Mouse (Mus musculus) liver, adult 2 months (tissue): ENCODE results near the gene Ldlrad3. TPM values are rescaled to one million over a fixed set of nuclear protein-coding genes. Genes with fewer than 3 reads are reported as not detected.
A peak's percentile ranks its signal among the peaks of the same experiment; 100 is the strongest.

Experiments used
- DNase-seq: peaks from one replicate; pipeline ENCODE4 v3.0.0-alpha.2; 2011; ENCODE audit warnings: low read depth, low spot score; ENCODE audit errors: extremely low read depth
- H3K27ac ChIP-seq: fragments of 200-500 bp; replicated peaks from 2 replicates; pipeline ENCODE4 v1.5.1; 2012; ENCODE audit warnings: low read depth, mild to moderate bottlenecking, control low read depth, inconsistent platforms, low read length; ENCODE audit not compliant: insufficient read depth
- H3K27me3 ChIP-seq: fragments of 200-500 bp; 2 replicates; pipeline ENCODE4 v1.6.1; 2012; ENCODE audit warnings: mild to moderate bottlenecking, moderate library complexity, low read length, inconsistent platforms; ENCODE audit not compliant: control insufficient read depth, insufficient read depth
- H3K36me3 ChIP-seq: fragments of 200-500 bp; 2 replicates; pipeline ENCODE4 v1.6.1; 2012; ENCODE audit warnings: low read length, inconsistent platforms; ENCODE audit not compliant: control insufficient read depth, insufficient read depth
- H3K4me1 ChIP-seq: fragments of 200-500 bp; 2 replicates; pipeline ENCODE4 v1.6.1; 2011; ENCODE audit warnings: low read length; ENCODE audit not compliant: control insufficient read depth, insufficient read depth
- H3K4me3 ChIP-seq: fragments of 200-500 bp; 2 replicates; pipeline ENCODE4 v1.5.1; 2011; ENCODE audit warnings: low read depth, mild to moderate bottlenecking, control low read depth, low read length, moderate library complexity; ENCODE audit not compliant: insufficient read depth
- H3K79me2 ChIP-seq: fragments of 200-500 bp; 2 replicates; pipeline ENCODE4 v1.6.1; 2012; ENCODE audit warnings: inconsistent platforms, mild to moderate bottlenecking, low read length, moderate library complexity; ENCODE audit not compliant: control insufficient read depth, insufficient read depth
- H3K9ac ChIP-seq: fragments of 200-500 bp; 2 replicates; pipeline ENCODE4 v1.6.1; 2012; ENCODE audit warnings: low read depth, mild to moderate bottlenecking, control low read depth, inconsistent platforms, low read length
- CTCF ChIP-seq: fragments of 200-500 bp; IDR thresholded peaks from 2 replicates; pipeline ENCODE4 v1.5.1; 2011; ENCODE audit warnings: low read depth, low read length, control low read depth
- POLR2A ChIP-seq: fragments of 200-500 bp; IDR thresholded peaks from 2 replicates; pipeline ENCODE4 v1.6.1; 2011; ENCODE audit warnings: low read length, control low read depth; ENCODE audit not compliant: insufficient read depth; ENCODE audit errors: extremely low read depth
- WGBS: fragments of 180-500 bp; shearing (Covaris S2); methylation state at CpG from one replicate; pipeline ENCODE4 v1.1.7; 2018; 5-methylcytosine and 5-hydroxymethylcytosine counted together
- polyA plus RNA-seq: library from polyadenylated mRNA; depleted of rRNA; stranded (reverse); fragments of >200 nt; gene quantifications from 2 replicates; pipeline ENCODE4 v1.2.3, GENCODE M21; 2012
- total RNA-seq: library from RNA; depleted of rRNA; stranded (reverse); fragments of >200 nt; gene quantifications from 2 replicates; pipeline ENCODE4 v1.2.3, GENCODE M21; 2014

The Ldlrad3 gene
- total and polyA plus RNA-seq, 2 experiments = 2.8 to 4.5 TPM

DNA sequence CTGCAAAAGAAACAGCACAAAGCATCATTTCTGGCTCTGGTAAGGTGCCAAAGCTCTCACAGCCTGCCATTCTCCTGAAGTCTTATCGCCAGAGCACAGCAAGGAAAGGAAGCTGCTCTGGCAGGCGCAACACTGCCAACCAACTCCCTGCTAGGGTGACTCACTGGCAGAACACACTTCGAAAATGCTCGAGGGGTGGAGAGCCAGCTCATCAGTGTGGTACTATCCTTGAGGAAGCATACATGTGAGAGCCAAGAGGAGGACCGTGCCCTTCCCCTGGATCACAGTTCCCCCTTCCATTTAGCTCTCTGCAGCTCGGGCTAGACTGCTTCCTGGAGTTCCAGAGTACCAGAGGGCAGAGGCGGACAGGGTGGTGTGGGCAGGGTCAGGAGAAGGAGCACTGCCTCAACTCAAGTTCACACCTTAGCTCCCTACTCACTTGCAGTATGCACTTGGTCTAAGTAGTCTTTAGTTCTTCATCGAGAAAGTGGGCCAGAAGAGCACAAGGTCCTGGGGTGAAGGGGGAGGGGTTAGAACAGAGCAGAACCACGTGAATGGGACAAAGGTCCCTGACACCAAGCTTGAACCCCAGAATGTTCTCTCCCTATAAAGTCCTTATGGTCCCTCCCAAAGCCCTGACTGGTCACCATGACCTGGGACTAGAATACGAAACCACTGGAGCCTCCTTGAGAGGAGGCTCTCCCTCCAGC is 133.1 kb downstream of the Ldlrad3 start:
- H3K27ac ChIP-seq = no peak overlapping the region
- H3K4me3 ChIP-seq = no peak overlapping the region
- H3K27me3 ChIP-seq = no peaks in the 10 kb centered on the region
- peak; percentile 43 for DNase-seq
- no peak overlapping the region for H3K9ac ChIP-seq
- no peaks in the 10 kb centered on the region for H3K36me3 ChIP-seq
- TF ChIP-seq CTCF (no peak), POLR2A (no peak)
- no peaks in the 10 kb centered on the region for H3K79me2 ChIP-seq
- 69% methylated on average over 10 of the region's 10 CpGs for WGBS
- peaks cover 4% of the 10 kb centered on the region for H3K4me1 ChIP-seq

DNA sequence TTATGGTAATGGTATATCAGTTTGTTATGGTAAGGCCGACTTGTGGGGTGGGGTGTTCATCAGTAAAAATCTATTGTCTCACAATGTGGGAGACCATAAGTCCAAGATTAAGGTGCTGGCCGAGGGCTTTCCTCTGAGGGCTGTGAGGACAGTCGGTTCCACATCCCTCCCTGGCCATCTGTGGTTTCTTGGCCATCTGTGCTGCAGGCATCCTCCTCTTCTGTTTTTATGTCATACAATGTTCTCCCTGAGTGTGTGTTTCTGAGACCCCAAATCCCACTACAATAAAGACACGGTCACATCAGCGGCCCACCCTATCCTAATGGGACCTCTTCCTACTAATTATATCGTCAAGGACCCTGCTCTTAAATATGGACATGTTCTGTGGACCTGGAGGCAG is 133.8 kb downstream of the Ldlrad3 start:
- TF ChIP-seq CTCF (no peak), POLR2A (no peak)
- WGBS = 93% methylated on average over 6 of the region's 6 CpGs
- Histone ChIP-seq H3K79me2 (no peaks in the 10 kb centered on the region), H3K36me3 (no peaks in the 10 kb centered on the region), H3K27ac (no peak overlapping the region), H3K9ac (no peak overlapping the region), H3K4me1 (peaks cover 4% of the 10 kb centered on the region), H3K4me3 (no peak overlapping the region), H3K27me3 (no peaks in the 10 kb centered on the region)
- no peak for DNase-seq

DNA sequence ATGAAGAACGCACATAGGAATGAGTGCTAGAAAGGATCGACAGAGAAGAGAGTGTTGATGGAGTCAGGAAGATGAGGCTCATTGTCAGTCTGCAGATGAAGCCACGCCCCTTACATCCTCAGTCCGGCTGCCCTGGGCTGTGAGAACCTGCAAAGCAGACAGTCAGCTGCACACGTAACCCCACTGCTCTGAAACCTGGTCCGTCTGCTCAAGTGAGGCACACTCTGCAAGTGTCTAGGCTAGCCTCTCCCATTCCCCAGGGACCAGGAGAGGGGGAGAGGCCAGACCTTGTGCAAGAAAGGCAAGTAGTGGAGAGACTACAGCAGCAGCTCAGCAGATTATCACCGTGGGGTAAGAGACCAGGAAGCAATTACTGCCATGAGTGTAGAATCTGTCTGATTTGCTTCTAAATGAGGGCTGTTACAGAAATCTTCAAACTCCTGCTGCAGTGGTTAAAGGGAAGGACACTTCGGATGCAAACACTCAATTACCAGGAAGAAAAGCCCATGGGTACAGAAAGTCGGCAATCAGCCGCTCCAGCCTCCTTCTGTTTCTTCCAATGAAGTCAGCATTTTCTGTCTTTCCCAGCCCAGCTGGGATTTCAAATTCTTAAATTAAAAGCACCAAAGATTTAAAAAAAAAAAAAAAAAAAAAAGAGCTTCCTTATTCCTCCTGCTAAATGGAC is 136.2 kb downstream of the Ldlrad3 start:
- no peak for TF ChIP-seq POLR2A
- no peak for TF ChIP-seq CTCF
- 82% methylated on average over 10 of the region's 10 CpGs for WGBS
- no peaks in the 10 kb centered on the region for H3K27me3 ChIP-seq

DNA sequence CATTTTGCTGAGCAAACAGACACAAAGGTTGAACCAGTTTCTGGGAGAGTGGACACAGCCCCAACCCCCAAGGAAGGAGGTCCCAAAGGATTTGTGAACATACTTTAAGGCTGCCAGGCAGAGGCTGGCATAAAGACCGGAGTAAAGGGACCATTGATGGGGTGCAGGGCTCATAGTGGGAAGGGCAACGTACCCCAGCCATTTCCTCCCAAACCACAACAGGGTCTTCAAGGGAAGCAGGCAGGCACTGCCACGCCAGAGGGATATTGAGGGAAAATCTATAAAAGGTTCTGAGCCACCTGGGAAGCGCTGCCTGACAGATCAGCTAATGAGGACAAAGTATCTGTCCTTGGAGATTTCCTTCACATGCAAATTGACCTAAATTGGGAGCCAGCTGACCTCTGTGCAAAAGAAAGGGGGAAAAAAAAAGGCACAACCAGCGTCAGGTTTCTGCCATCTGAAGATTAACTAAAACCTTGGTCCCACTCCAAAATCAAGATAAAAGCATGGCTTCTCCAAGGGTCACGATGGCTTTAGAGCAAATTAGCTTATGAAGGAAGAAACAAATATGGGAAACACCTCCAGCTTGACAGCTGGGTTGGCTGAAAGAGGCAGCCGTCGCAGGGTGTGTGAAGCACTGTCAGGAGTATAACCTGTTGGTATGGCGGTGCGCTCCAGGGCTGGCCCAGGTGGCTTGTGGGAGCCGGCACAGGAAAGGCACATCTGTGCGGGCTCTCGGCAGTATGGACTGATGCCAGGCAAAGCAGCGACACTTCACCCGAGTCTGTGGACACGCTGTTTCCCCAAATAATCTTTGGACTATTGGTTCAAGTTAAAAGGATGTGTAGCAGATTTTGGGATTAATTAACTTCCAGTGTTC is 137.6 kb downstream of the Ldlrad3 start:
- WGBS = 41% methylated on average over 16 of the region's 16 CpGs
- no peak for TF ChIP-seq CTCF
- TF ChIP-seq POLR2A = no peak
- Histone ChIP-seq H3K36me3 (no peaks in the 10 kb centered on the region), H3K9ac (no peak overlapping the region), H3K4me3 (no peak overlapping the region), H3K4me1 (peaks cover 4% of the 10 kb centered on the region), H3K27me3 (no peaks in the 10 kb centered on the region), H3K27ac (no peak overlapping the region), H3K79me2 (no peaks in the 10 kb centered on the region)
- DNase-seq = peak; percentile 73

More for the DNA sequence above, 136.2 kb downstream of the Ldlrad3 start:
- Histone ChIP-seq H3K4me1 (peaks cover 4% of the 10 kb centered on the region), H3K4me3 (no peak overlapping the region), H3K27ac (no peak overlapping the region), H3K9ac (no peak overlapping the region), H3K79me2 (no peaks in the 10 kb centered on the region), H3K36me3 (no peaks in the 10 kb centered on the region)
- no peak for DNase-seq

DNA sequence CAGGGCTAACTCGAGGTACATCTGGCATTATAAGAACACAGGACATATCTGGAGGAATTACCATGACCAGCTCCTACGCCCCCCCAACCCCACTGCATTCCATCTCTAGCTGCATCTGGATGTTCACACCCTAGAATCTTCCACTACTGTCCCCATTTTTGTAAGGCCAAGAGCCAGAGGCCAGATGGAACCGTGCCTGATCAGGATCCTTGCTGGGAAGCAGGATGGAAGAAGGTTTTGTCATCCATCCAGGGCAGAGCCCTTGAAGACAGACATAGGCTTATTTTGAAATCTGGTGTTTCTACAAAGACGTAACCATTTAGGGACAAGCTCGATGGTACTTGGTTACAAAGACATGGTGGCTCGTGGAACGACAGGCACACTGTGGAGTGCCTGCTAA is 139.7 kb downstream of the Ldlrad3 start:
- Histone ChIP-seq H3K4me3 (no peak overlapping the region), H3K36me3 (no peaks in the 10 kb centered on the region), H3K79me2 (no peaks in the 10 kb centered on the region), H3K9ac (no peak overlapping the region), H3K27ac (no peak overlapping the region), H3K27me3 (no peaks in the 10 kb centered on the region), H3K4me1 (peaks cover 4% of the 10 kb centered on the region)
- DNase-seq = no peak
- TF ChIP-seq POLR2A = no peak
- no peak for TF ChIP-seq CTCF
- 95% methylated on average over 7 of the region's 7 CpGs for WGBS
